Mouse (Mus musculus): ENCODE results near the gene Nphs1.
"Not testable (repeated sequence)": the region's sequence is repeated elsewhere in the genome, so short reads cannot be mapped to it uniquely, and the experiment has no call there.

Nphs1 gene

DNA sequence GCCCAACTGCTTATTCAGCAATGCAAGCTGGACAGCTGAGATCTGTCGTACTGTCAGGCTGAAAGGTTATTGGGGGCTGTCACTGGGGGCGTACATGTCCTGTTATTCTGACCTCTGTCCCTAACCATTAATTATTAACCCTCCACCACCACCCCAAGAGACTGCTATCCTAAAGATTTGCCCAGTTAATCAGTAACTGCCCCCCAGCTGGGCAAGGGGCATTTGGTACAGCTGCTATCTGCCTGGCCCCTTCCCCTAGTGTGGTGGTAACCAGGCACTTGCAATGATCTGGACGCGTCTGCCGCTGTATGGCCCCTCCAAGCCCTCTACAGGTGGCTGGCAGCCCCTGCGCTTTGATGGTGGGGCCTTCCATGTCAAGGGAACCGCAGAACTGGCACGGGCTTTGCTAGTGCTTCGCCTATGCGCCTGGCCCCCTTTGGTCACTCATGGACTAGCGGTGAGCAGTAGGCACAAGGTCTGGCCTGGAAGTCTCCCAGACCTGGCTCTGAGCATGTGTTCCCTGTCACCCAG lies 35.4 kb downstream of the Nphs1 start, which contains the start of gene Prodh2:
Gene Prodh2 (plus strand): TSS at position 222 of the 531 bp plus-strand sequence.
- no peak for DNase-seq

GRCm38 (mm10) chr7:30495506-30496042 lies 37.5 kb downstream of the Nphs1 start:
- DNase-seq = not testable (repeated sequence)

GRCm38 (mm10) chr7:30501159-30501558 lies 43.0 kb downstream of the Nphs1 start:
- not testable (repeated sequence) for DNase-seq

- DNase-seq = no peak
Measured at GRCm38 (mm10) chr7:30508061-30508460, 49.9 kb downstream of the Nphs1 start.

- no peak for DNase-seq
Measured at GRCm38 (mm10) chr7:30515003-30515760, 57.1 kb downstream of the Nphs1 start.

- DNase-seq = no peak
Measured at GRCm38 (mm10) chr7:30518325-30518724, 60.2 kb downstream of the Nphs1 start.

- no peak for DNase-seq
Measured at GRCm38 (mm10) chr7:30520396-30520795, 62.3 kb downstream of the Nphs1 start.

GRCm38 (mm10) chr7:30520856-30521255 lies 62.7 kb downstream of the Nphs1 start:
- no peak for DNase-seq

DNA sequence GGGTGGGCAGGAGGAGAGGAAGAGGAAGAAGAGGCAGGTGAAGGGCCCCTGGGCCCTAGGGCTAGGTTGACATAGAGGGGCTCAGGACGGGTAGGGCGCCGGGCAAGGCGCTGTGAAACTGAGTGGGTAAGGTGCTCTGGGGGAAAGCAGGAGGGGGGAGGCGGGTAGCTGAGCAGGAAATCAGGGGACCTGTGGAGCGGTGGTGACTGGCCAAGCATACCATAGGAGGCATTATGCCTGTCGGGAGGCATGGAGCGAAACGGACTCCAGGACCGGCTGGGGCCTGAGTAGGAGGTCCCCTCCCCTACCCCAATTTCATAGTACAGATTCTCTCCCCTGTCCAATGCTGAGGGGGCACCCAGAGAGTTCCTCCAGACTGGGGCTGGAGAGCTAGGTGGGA lies 64.8 kb downstream of the Nphs1 start:
- no peak for DNase-seq

DNA sequence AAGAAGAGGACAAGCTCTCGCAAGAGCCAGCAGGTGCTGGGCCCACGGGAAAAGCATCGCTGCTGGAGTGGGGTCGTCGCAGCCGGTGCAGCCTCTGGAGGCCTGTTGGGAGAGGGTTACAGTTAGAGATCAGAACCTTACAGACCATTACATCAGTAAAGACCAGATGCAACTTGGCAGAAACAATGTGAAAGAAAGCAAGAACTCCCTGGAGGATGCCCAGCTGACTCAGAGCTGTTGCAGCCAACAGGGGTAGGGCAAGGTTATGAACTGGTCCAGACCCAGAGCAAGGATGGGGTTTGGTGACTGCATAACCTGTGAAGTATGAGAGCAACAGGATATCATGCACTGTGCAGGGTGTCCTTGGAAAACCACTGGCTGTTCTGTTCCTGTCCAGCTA lies 66.4 kb downstream of the Nphs1 start:
- no peak for DNase-seq

DNA sequence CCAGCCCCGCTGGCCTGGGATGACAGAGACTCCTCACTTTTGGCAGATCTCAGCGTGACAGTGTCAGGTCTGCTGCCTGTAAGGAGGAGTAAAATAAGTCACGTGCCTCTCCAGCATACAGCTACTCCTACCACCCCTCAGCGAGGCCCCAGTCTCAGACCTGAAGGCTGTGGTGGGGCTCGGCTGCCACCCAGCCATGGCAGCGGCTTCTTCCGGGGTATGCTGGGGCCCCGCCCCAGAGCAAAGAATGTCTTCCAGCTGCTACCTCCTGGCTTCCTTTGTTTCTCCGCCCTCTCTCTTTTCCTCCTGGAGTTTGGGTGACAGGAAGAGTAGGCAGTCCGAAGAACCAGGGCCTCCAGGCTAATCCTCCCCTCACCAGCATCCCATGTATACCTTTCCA lies 67.8 kb downstream of the Nphs1 start:
- DNase-seq = no peak

GRCm38 (mm10) chr7:30526399-30526798 lies 68.3 kb downstream of the Nphs1 start:
- no peak for DNase-seq

DNA sequence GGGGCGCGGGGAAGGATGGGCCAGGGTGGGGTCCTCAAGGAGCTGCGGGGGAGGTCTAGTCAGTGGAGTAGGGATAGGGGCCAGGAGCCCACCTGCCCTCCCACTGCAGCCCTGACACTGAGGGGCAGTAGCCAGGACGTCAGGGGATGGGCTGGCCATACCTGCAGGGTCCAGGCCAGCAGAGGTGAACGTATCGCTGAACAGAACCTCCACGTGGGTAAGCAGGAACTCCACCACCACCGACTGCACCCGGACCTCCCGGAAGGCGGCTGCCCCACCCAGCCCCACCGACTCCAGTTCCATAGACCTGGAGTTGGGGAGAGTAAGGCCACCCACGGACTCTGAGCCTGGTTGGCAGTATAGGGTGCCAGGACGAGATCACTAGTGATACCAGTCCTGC lies 68.9 kb downstream of the Nphs1 start:
- no peak for DNase-seq

GRCm38 (mm10) chr7:30531291-30531815 lies 73.2 kb downstream of the Nphs1 start:
- DNase-seq = peak; percentile 83

DNA sequence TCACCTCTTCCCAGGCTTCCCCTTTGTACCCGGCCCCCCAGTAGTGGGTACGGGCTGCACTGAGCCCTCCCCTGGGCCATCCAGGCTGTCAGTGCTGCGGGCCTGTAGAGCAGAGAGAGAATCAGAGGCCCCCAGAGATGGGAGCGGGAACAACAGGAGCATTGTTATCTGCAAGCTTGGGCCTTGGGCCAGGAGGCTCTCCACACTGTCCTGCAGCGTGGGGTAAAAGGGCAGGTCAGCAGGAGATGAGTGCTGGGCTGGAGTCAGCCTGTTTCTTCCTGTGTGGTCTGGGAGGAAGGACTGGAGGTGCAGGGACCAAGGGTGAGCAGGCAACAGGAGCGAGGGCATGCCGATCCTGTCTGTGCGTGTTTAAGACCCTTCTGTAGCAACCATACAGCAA lies 74.8 kb downstream of the Nphs1 start:
- DNase-seq = no peak

- DNase-seq = no peak
Measured at GRCm38 (mm10) chr7:30533941-30534632, 76.0 kb downstream of the Nphs1 start.

DNA sequence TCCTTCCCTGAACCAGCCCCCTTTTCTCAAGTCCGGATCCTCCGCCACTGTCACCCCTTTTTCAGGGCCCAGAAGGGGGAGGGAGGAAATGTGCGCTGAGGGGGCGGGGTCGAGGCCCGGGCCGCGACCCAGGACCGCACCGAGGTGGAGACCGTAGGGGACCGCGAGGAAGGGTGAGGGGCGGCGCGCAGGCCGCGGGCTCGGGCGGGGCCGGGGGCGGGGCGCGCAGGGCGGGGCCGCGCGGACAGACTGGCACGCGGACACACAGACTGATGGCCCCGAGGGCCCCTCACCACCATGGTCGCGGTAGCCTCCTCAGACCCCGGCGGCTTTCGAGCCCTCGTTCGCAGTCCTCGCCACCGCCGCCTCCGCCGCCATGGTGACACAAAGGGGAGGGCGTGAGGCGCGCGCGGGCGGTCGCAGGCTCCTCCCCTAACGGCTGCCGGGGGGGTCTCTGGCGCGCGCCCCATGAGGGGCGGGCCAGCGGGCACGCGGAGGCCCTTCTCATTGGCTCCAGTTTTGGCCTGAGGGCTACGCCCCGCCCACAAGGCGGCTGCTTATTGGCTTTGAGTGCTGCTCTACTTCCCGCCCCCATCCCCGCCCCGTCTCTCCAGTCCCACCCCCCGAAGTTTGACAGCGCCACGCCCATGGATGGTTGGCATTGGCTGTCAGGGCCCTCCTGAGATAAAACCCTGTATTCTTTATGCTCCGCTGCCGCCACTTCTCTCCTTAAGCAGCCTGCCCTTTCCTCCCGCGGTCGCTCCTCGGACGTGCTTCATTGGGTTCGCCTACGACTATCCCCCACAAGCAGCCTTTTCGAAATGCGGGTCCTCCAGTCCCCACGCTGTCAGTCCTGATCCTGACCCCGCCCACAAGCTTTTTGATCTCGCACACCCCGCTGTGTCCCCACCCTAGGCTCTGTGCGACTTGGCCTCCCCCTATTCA lies 76.8 kb downstream of the Nphs1 start, which contains the start of gene Arhgap33:
Gene Arhgap33 (minus strand): TSS at position 428 of the 945 bp plus-strand sequence.
- DNase-seq = peak; percentile 98
